Mouse (Mus musculus): ENCODE measurements around the gene Npdc1. TPM values are rescaled to one million over a fixed set of nuclear protein-coding genes. Genes with fewer than 3 reads are reported as not detected.

Npdc1 gene
- polyA plus RNA-seq, 1 experiment: 13.6 TPM

- H3K27me3 ChIP-seq (ENCODE audit: control insufficient read depth, insufficient read depth, low read length): no peaks in the 10 kb centered on the region
These were observed 3.2 kb upstream of the Npdc1 start, which contains the start of gene Entpd2 for GRCm38 (mm10) chr2:25395721-25396596. Gene Entpd2 (plus strand): TSS chr2:25395874.

DNA sequence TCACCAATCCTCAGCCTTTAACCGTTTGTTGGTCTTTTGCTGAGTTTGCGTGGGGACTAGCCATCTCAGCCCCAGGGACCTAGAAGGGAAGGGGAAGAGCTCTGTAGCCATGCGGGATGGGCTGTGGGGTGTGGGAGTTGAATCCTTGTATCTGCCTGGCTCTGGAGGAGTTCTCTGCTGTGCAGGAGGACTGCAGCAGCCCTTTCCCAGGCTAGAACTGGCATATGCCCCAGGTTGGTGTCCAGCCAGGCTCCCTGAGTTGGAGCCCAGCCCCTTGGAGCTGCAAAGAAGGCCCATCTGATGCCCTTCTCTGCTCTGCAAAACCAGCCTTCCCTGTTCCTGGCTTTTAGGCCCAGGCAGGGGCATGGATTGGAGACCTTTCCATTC is 2.6 kb upstream of the Npdc1 start:
- Histone ChIP-seq H3K27ac (ENCODE audit: control insufficient read depth, insufficient read depth, low read depth, low read length) (no peak overlapping the region), H3K27me3 (ENCODE audit: control insufficient read depth, insufficient read depth, low read length) (no peaks in the 10 kb centered on the region), H3K4me1 (ENCODE audit: control insufficient read depth, insufficient read depth, low read length) (peaks cover 10% of the 10 kb centered on the region), H3K36me3 (ENCODE audit: control insufficient read depth, insufficient read depth, low read length) (no peaks in the 10 kb centered on the region), H3K4me3 (ENCODE audit: control insufficient read depth, low read depth, low read length) (peak overlapping the region; percentile 67)
- TF ChIP-seq POLR2A (IDR thresholded peaks at IDR 0.05; ENCODE audit: control insufficient read depth, low read depth, low read length): no peak
- no peak for TF ChIP-seq CTCF (IDR thresholded peaks at IDR 0.05; ENCODE audit: control insufficient read depth, insufficient read depth, insufficient replicate concordance, low read depth, low read length)

More at GRCm38 (mm10) chr2:25395721-25396596, 3.2 kb upstream of the Npdc1 start, which contains the start of gene Entpd2:
- Histone ChIP-seq H3K36me3 (ENCODE audit: control insufficient read depth, insufficient read depth, low read length) (no peaks in the 10 kb centered on the region), H3K27ac (ENCODE audit: control insufficient read depth, insufficient read depth, low read depth, low read length) (no peak within 1 kb of the TSS), H3K4me3 (ENCODE audit: control insufficient read depth, low read depth, low read length) (peak within 1 kb of the TSS; percentile 67), H3K4me1 (ENCODE audit: control insufficient read depth, insufficient read depth, low read length) (peaks cover 10% of the 10 kb centered on the region)
- TF ChIP-seq POLR2A (IDR thresholded peaks at IDR 0.05; ENCODE audit: control insufficient read depth, low read depth, low read length): no peak
- TF ChIP-seq CTCF (IDR thresholded peaks at IDR 0.05; ENCODE audit: control insufficient read depth, insufficient read depth, insufficient replicate concordance, low read depth, low read length): no peak

GRCm38 (mm10) chr2:25397010-25397409 is 2.1 kb upstream of the Npdc1 start:
- no peaks in the 10 kb centered on the region for H3K36me3 ChIP-seq (ENCODE audit: control insufficient read depth, insufficient read depth, low read length)
- no peaks in the 10 kb centered on the region for H3K27me3 ChIP-seq (ENCODE audit: control insufficient read depth, insufficient read depth, low read length)
- H3K4me3 ChIP-seq (ENCODE audit: control insufficient read depth, low read depth, low read length): no peak overlapping the region
- TF ChIP-seq CTCF (IDR thresholded peaks at IDR 0.05; ENCODE audit: control insufficient read depth, insufficient read depth, insufficient replicate concordance, low read depth, low read length): no peak
- TF ChIP-seq POLR2A (IDR thresholded peaks at IDR 0.05; ENCODE audit: control insufficient read depth, low read depth, low read length): no peak
- no peak overlapping the region for H3K27ac ChIP-seq (ENCODE audit: control insufficient read depth, insufficient read depth, low read depth, low read length)
- H3K4me1 ChIP-seq (ENCODE audit: control insufficient read depth, insufficient read depth, low read length): peaks cover 10% of the 10 kb centered on the region

DNA sequence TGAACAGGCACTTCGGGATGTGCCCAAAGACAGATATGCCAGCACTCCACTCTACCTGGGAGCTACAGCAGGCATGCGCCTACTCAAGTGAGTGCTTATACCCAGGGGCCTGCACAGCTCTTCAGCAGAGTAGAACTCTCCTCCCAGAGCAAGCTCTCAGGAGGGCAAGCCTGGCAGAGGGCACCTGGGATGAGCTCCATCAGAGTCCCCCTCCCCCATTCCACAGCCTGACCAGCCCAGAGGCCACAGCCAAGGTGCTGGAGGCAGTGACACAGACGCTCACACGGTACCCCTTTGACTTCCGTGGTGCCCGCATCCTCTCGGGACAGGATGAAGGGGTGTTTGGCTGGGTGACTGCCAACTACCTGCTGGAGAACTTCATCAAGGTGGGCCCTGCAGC is 1.1 kb upstream of the Npdc1 start:
- H3K27me3 ChIP-seq (ENCODE audit: control insufficient read depth, insufficient read depth, low read length): no peaks in the 10 kb centered on the region
- TF ChIP-seq POLR2A (IDR thresholded peaks at IDR 0.05; ENCODE audit: control insufficient read depth, low read depth, low read length): no peak
- no peak for TF ChIP-seq CTCF (IDR thresholded peaks at IDR 0.05; ENCODE audit: control insufficient read depth, insufficient read depth, insufficient replicate concordance, low read depth, low read length)
- no peak overlapping the region for H3K27ac ChIP-seq (ENCODE audit: control insufficient read depth, insufficient read depth, low read depth, low read length)
- H3K4me3 ChIP-seq (ENCODE audit: control insufficient read depth, low read depth, low read length): no peak overlapping the region
- peaks cover 15% of the 10 kb centered on the region for H3K4me1 ChIP-seq (ENCODE audit: control insufficient read depth, insufficient read depth, low read length)
- H3K36me3 ChIP-seq (ENCODE audit: control insufficient read depth, insufficient read depth, low read length): no peaks in the 10 kb centered on the region

GRCm38 (mm10) chr2:25400291-25400690 is 1.1 kb downstream of the Npdc1 start:
- Histone ChIP-seq H3K27me3 (ENCODE audit: control insufficient read depth, insufficient read depth, low read length) (no peaks in the 10 kb centered on the region), H3K36me3 (ENCODE audit: control insufficient read depth, insufficient read depth, low read length) (no peaks in the 10 kb centered on the region), H3K27ac (ENCODE audit: control insufficient read depth, insufficient read depth, low read depth, low read length) (no peak overlapping the region), H3K4me3 (ENCODE audit: control insufficient read depth, low read depth, low read length) (peak overlapping the region; percentile 33), H3K4me1 (ENCODE audit: control insufficient read depth, insufficient read depth, low read length) (peaks cover 18% of the 10 kb centered on the region)
- TF ChIP-seq CTCF (IDR thresholded peaks at IDR 0.05; ENCODE audit: control insufficient read depth, insufficient read depth, insufficient replicate concordance, low read depth, low read length) (no peak), POLR2A (IDR thresholded peaks at IDR 0.05; ENCODE audit: control insufficient read depth, low read depth, low read length) (no peak)

- Histone ChIP-seq H3K27ac (ENCODE audit: control insufficient read depth, insufficient read depth, low read depth, low read length) (no peak overlapping the region), H3K4me3 (ENCODE audit: control insufficient read depth, low read depth, low read length) (peak overlapping the region; percentile 33), H3K4me1 (ENCODE audit: control insufficient read depth, insufficient read depth, low read length) (peaks cover 15% of the 10 kb centered on the region), H3K36me3 (ENCODE audit: control insufficient read depth, insufficient read depth, low read length) (no peaks in the 10 kb centered on the region), H3K27me3 (ENCODE audit: control insufficient read depth, insufficient read depth, low read length) (no peaks in the 10 kb centered on the region)
- TF ChIP-seq CTCF (IDR thresholded peaks at IDR 0.05; ENCODE audit: control insufficient read depth, insufficient read depth, insufficient replicate concordance, low read depth, low read length): peak; percentile 37; the same call in 1 of the 2 replicates
- TF ChIP-seq POLR2A (IDR thresholded peaks at IDR 0.05; ENCODE audit: control insufficient read depth, low read depth, low read length): no peak
These were observed 1.6 kb downstream of the Npdc1 start for GRCm38 (mm10) chr2:25400764-25401163.

DNA sequence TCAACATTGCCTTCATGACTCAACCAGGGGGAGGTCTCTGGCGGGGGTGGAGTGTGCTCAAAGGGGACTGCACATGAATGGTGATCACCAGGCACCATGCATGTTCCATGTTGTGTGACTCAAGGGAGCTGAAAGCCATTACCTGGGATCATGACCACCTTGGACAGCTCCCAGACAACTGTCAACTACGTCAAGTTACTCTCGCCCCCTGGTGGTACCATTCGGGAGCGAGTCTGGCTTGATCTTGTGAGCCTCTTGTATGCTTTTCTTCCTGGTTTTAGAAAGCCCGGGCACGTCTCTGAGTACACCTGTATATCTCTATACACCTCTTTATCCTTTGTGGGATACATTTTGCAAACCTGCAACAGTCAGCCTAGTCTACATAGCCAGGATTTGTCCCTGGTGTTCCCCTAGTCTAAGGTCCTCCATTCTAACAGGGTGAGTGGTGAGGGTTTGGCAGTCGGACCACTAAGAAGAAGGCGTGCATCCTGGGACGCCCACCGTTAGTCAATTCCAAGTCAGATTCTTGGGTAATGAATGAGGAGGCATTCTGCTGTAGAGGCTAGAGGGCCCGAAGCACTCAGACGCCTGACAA is 3.3 kb downstream of the Npdc1 start:
- Histone ChIP-seq H3K4me3 (ENCODE audit: control insufficient read depth, low read depth, low read length) (peak overlapping the region; percentile 86), H3K36me3 (ENCODE audit: control insufficient read depth, insufficient read depth, low read length) (no peaks in the 10 kb centered on the region), H3K27me3 (ENCODE audit: control insufficient read depth, insufficient read depth, low read length) (no peaks in the 10 kb centered on the region), H3K27ac (ENCODE audit: control insufficient read depth, insufficient read depth, low read depth, low read length) (no peak overlapping the region), H3K4me1 (ENCODE audit: control insufficient read depth, insufficient read depth, low read length) (peaks cover 8% of the 10 kb centered on the region)
- TF ChIP-seq POLR2A (IDR thresholded peaks at IDR 0.05; ENCODE audit: control insufficient read depth, low read depth, low read length) (no peak), CTCF (IDR thresholded peaks at IDR 0.05; ENCODE audit: control insufficient read depth, insufficient read depth, insufficient replicate concordance, low read depth, low read length) (peak; percentile 59; the same call in 1 of the 2 replicates)

Measured in testis, adult 2 months (tissue).